Mouse (Mus musculus): ENCODE results near the gene BC147527. TPM values are rescaled to one million over a fixed set of nuclear protein-coding genes. Genes with fewer than 3 reads are reported as not detected.

Gene BC147527
- 49.3 TPM for polyA plus RNA-seq (2015; fragmentation: Illumina TruSeq; extraction: RNeasy Lipid Tissue Mini Kit (QIAGEN cat#74804); ENCODE audit: insufficient read depth, low replicate concordance)

GRCm38 (mm10) chr13:120299991-120300442 is at the start of gene BC147527:
BC147527 (plus strand) TSS chr13:120300392.

GRCm38 (mm10) chr13:120262870-120263269 is 37.3 kb upstream of the BC147527 start, which contains the start of gene AF067061:
AF067061 (plus strand) TSS chr13:120263114.

GRCm38 (mm10) chr13:120316578-120316977 is 16.4 kb downstream of the BC147527 start, which contains the start of gene Tcstv3:
Tcstv3 (plus strand) TSS chr13:120316878.

Other genes with a start within 250 kb of the BC147527 start
- 16.9 TPM for gene Gm21188, start 248.2 kb upstream of the BC147527 start, polyA plus RNA-seq (2015; fragmentation: Illumina TruSeq; extraction: RNeasy Lipid Tissue Mini Kit (QIAGEN cat#74804); ENCODE audit: insufficient read depth, low replicate concordance)
- not detected for gene Gm20767, start 160.1 kb upstream of the BC147527 start, polyA plus RNA-seq (2015; fragmentation: Illumina TruSeq; extraction: RNeasy Lipid Tissue Mini Kit (QIAGEN cat#74804); ENCODE audit: insufficient read depth, low replicate concordance)
- gene Gm21818, start 128.0 kb upstream of the BC147527 start, polyA plus RNA-seq (2015; fragmentation: Illumina TruSeq; extraction: RNeasy Lipid Tissue Mini Kit (QIAGEN cat#74804); ENCODE audit: insufficient read depth, low replicate concordance): not detected
- gene Gm21762, start 84.4 kb upstream of the BC147527 start, polyA plus RNA-seq (2015; fragmentation: Illumina TruSeq; extraction: RNeasy Lipid Tissue Mini Kit (QIAGEN cat#74804); ENCODE audit: insufficient read depth, low replicate concordance): 23.8 TPM
- not detected for gene Gm21731, start 61.3 kb upstream of the BC147527 start, polyA plus RNA-seq (2015; fragmentation: Illumina TruSeq; extraction: RNeasy Lipid Tissue Mini Kit (QIAGEN cat#74804); ENCODE audit: insufficient read depth, low replicate concordance)
- gene AF067061, start 37.3 kb upstream of the BC147527 start, polyA plus RNA-seq (2015; fragmentation: Illumina TruSeq; extraction: RNeasy Lipid Tissue Mini Kit (QIAGEN cat#74804); ENCODE audit: insufficient read depth, low replicate concordance): 5.5 TPM
- gene Tcstv3, start 16.5 kb downstream of the BC147527 start, polyA plus RNA-seq (2015; fragmentation: Illumina TruSeq; extraction: RNeasy Lipid Tissue Mini Kit (QIAGEN cat#74804); ENCODE audit: insufficient read depth, low replicate concordance): not detected